Mouse (Mus musculus) embryonic facial prominence, embryonic 13.5 days (tissue): ENCODE data around the gene Atp6v1e2. TPM values are rescaled to one million over a fixed set of nuclear protein-coding genes. Genes with fewer than 3 reads are reported as not detected.
A peak's percentile ranks its signal among the peaks of the same experiment; 100 is the strongest.

ENCODE experiments used
- ATAC-seq: fragments of 200-750 bp; cut with Nextera tagmentation; 2 replicates; pipeline ENCODE4 v1.8.0; 2017; ENCODE audit warnings: low read depth; ENCODE audit not compliant: insufficient number of reproducible peaks, insufficient read depth, low FRiP score, low TSS enrichment
- H3K27ac ChIP-seq: fragments of 300-500 bp; sonication (generic); 2 replicates; pipeline ENCODE4 v1.5.1; 2015; ENCODE audit warnings: moderate library complexity, mild to moderate bottlenecking, inconsistent platforms
- H3K27me3 ChIP-seq: fragments of 300-500 bp; sonication (generic); 2 replicates; pipeline ENCODE4 v1.6.1; 2015; ENCODE audit warnings: mild to moderate bottlenecking, inconsistent platforms
- H3K36me3 ChIP-seq: fragments of 300-500 bp; sonication (generic); 2 replicates; pipeline ENCODE4 v1.6.1; 2015; ENCODE audit warnings: mild to moderate bottlenecking, inconsistent platforms
- H3K4me1 ChIP-seq: fragments of 300-500 bp; sonication (generic); 2 replicates; pipeline ENCODE4 v1.6.1; 2015; ENCODE audit warnings: inconsistent platforms
- H3K4me2 ChIP-seq: fragments of 300-500 bp; sonication (generic); 2 replicates; pipeline ENCODE4 v1.6.1; 2015; ENCODE audit warnings: moderate library complexity, mild to moderate bottlenecking, inconsistent platforms
- H3K4me3 ChIP-seq: fragments of 300-500 bp; sonication (generic); 2 replicates; pipeline ENCODE4 v1.5.1; 2015; ENCODE audit warnings: mild to moderate bottlenecking, inconsistent platforms
- H3K9ac ChIP-seq: fragments of 300-500 bp; sonication (generic); 2 replicates; pipeline ENCODE4 v1.6.1; 2015; ENCODE audit warnings: mild to moderate bottlenecking, inconsistent platforms
- H3K9me3 ChIP-seq: fragments of 300-500 bp; sonication (generic); 2 replicates; pipeline ENCODE4 v1.6.1; 2016; ENCODE audit warnings: inconsistent platforms
- WGBS: fragments of 180-500 bp; shearing (Covaris S2); methylation state at CpG from one replicate; pipeline ENCODE4 v1.1.7; 2015; ENCODE audit warnings: mixed read lengths; 5-methylcytosine and 5-hydroxymethylcytosine counted together
- polyA plus RNA-seq: library from polyadenylated mRNA; unstranded; fragments of >200 nt; fragmentation: Nextera tagmentation; extraction: Ambion mirVana; gene quantifications from 2 replicates; pipeline ENCODE4 v1.2.1, GENCODE M21; 2015

Gene Atp6v1e2
- polyA plus RNA-seq, 1 experiment from 2014 or later: not detected

- Histone ChIP-seq H3K9ac (peak overlapping the region; percentile 89), H3K4me2 (peak overlapping the region; percentile 80), H3K9me3 (no peaks in the 10 kb centered on the region), H3K27me3 (no peaks in the 10 kb centered on the region), H3K4me3 (peak overlapping the region; percentile 86), H3K36me3 (0 out of 2 replicates have a peak, but pooled peaks cover 4% of the 10 kb centered on the region), H3K27ac (peak overlapping the region; percentile 93), H3K4me1 (peaks cover 60% of the 10 kb centered on the region)
- no peak for ATAC-seq
- 0% methylated on average over 6 of the region's 6 CpGs for WGBS
Measured at GRCm38 (mm10) chr17:86964041-86964440, 16.3 kb upstream of the Atp6v1e2 start.

GRCm38 (mm10) chr17:86963586-86963902 lies 15.8 kb upstream of the Atp6v1e2 start:
- Histone ChIP-seq H3K27me3 (no peaks in the 10 kb centered on the region), H3K4me3 (peak overlapping the region; percentile 86), H3K9ac (peak overlapping the region; percentile 89), H3K9me3 (no peaks in the 10 kb centered on the region), H3K4me2 (peak overlapping the region; percentile 80), H3K27ac (peak overlapping the region; percentile 93), H3K4me1 (peaks cover 58% of the 10 kb centered on the region), H3K36me3 (0 out of 2 replicates have a peak, but pooled peaks cover 2% of the 10 kb centered on the region)
- no peak; the same call in none of the 2 replicates for ATAC-seq
- 0% methylated on average over 24 of the region's 26 CpGs for WGBS

GRCm38 (mm10) chr17:86962894-86963585 lies 15.3 kb upstream of the Atp6v1e2 start, which contains the start of gene Rhoq:
TSS of gene Rhoq (plus strand) at chr17:86963082.
- Histone ChIP-seq H3K27me3 (no peaks in the 10 kb centered on the region), H3K9me3 (no peaks in the 10 kb centered on the region), H3K4me1 (peaks cover 53% of the 10 kb centered on the region), H3K27ac (peak within 1 kb of the TSS; percentile 93), H3K4me3 (peak within 1 kb of the TSS; percentile 86), H3K9ac (peak within 1 kb of the TSS; percentile 89), H3K36me3 (no peaks in the 10 kb centered on the region), H3K4me2 (peak within 1 kb of the TSS; percentile 80)
- peak; percentile 88 for ATAC-seq
- under 1% methylated on average over 64 of the region's 86 CpGs for WGBS

GRCm38 (mm10) chr17:86962297-86962893 lies 14.7 kb upstream of the Atp6v1e2 start:
- peak overlapping the region; percentile 86 for H3K4me3 ChIP-seq

DNA sequence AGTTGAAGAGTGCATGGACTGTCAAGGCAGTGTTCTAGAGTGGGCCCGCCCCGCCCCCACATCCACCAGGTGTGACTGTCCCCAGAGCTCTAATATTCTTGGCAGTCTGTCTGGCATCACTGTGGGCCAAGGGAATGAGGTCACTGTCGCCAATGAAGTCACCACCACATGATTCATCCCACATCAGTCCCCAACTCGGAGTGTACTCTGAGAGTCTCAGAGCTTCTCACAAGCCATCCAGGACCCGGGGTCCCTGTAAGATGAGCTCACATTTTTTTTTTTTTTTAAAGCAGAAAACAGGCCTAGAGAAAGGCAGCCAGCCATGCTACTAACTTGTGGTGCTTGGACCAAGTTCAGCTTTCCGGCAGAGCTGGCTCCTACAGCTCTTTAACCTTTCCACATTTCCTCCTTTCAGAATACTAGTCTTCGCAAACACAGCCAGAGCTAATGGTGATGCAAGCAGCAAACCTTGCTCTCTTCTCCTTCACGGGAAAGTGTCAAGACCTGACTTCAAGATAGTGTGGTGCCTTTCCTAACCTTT lies 13.7 kb upstream of the Atp6v1e2 start:
- Histone ChIP-seq H3K36me3 (no peaks in the 10 kb centered on the region), H3K9me3 (no peaks in the 10 kb centered on the region), H3K4me3 (no peak overlapping the region), H3K27me3 (no peaks in the 10 kb centered on the region), H3K9ac (no peak overlapping the region), H3K4me1 (peaks cover 40% of the 10 kb centered on the region), H3K27ac (peak overlapping the region; percentile 93), H3K4me2 (peak overlapping the region; percentile 80)
- no peak for ATAC-seq
- WGBS: 50% methylated on average over 8 of the region's 8 CpGs

More at GRCm38 (mm10) chr17:86962297-86962893, 14.7 kb upstream of the Atp6v1e2 start:
- Histone ChIP-seq H3K9ac (peak overlapping the region; percentile 89), H3K27me3 (no peaks in the 10 kb centered on the region), H3K36me3 (no peaks in the 10 kb centered on the region), H3K4me1 (peaks cover 47% of the 10 kb centered on the region), H3K27ac (peak overlapping the region; percentile 93), H3K9me3 (no peaks in the 10 kb centered on the region), H3K4me2 (peak overlapping the region; percentile 80)
- peak; percentile 29; the same call in 1 of the 2 replicates for ATAC-seq
- under 1% methylated on average over 24 of the region's 24 CpGs for WGBS

GRCm38 (mm10) chr17:86957968-86958367 lies 10.3 kb upstream of the Atp6v1e2 start:
- Histone ChIP-seq H3K9ac (no peak overlapping the region), H3K4me3 (no peak overlapping the region), H3K4me2 (no peak overlapping the region), H3K27ac (no peak overlapping the region), H3K36me3 (no peaks in the 10 kb centered on the region), H3K9me3 (no peaks in the 10 kb centered on the region), H3K4me1 (peaks cover 23% of the 10 kb centered on the region), H3K27me3 (no peaks in the 10 kb centered on the region)
- no peak for ATAC-seq
- 79% methylated on average over 14 of the region's 14 CpGs for WGBS

GRCm38 (mm10) chr17:86957239-86957638 lies 9.5 kb upstream of the Atp6v1e2 start:
- H3K36me3 ChIP-seq: no peaks in the 10 kb centered on the region
- H3K9me3 ChIP-seq: no peaks in the 10 kb centered on the region
- no peak overlapping the region for H3K27ac ChIP-seq
- no peak overlapping the region for H3K9ac ChIP-seq
- no peak overlapping the region for H3K4me2 ChIP-seq
- no peak for ATAC-seq
- H3K27me3 ChIP-seq: no peaks in the 10 kb centered on the region
- WGBS: 89% methylated on average over 5 of the region's 5 CpGs
- H3K4me1 ChIP-seq: peaks cover 22% of the 10 kb centered on the region
- H3K4me3 ChIP-seq: no peak overlapping the region

GRCm38 (mm10) chr17:86948801-86949200 lies 1.1 kb upstream of the Atp6v1e2 start:
- WGBS: 57% methylated on average over 6 of the region's 6 CpGs
- Histone ChIP-seq H3K4me3 (no peak overlapping the region), H3K27ac (no peak overlapping the region), H3K4me1 (0 out of 2 replicates have a peak, but pooled peaks cover 3% of the 10 kb centered on the region), H3K27me3 (no peaks in the 10 kb centered on the region), H3K9ac (peak overlapping the region; percentile 32; the same call in 1 of the 2 replicates), H3K36me3 (no peaks in the 10 kb centered on the region), H3K4me2 (no peak overlapping the region), H3K9me3 (no peaks in the 10 kb centered on the region)
- ATAC-seq: no peak

GRCm38 (mm10) chr17:86946078-86946477 lies 1.6 kb downstream of the Atp6v1e2 start:
- ATAC-seq: no peak
- no peak overlapping the region for H3K9ac ChIP-seq
- H3K27ac ChIP-seq: no peak overlapping the region
- 50% methylated on average over 4 of the region's 4 CpGs for WGBS
- no peaks in the 10 kb centered on the region for H3K9me3 ChIP-seq
- H3K4me2 ChIP-seq: no peak overlapping the region
- H3K4me1 ChIP-seq: 0 out of 2 replicates have a peak, but pooled peaks cover 3% of the 10 kb centered on the region
- no peak overlapping the region for H3K4me3 ChIP-seq
- 0 out of 2 replicates have a peak, but pooled peaks cover 3% of the 10 kb centered on the region for H3K27me3 ChIP-seq
- H3K36me3 ChIP-seq: no peaks in the 10 kb centered on the region

- Histone ChIP-seq H3K4me1 (0 out of 2 replicates have a peak, but pooled peaks cover 3% of the 10 kb centered on the region), H3K4me3 (no peak overlapping the region), H3K27ac (no peak overlapping the region), H3K36me3 (no peaks in the 10 kb centered on the region), H3K9ac (no peak overlapping the region), H3K4me2 (no peak overlapping the region), H3K9me3 (no peaks in the 10 kb centered on the region), H3K27me3 (0 out of 2 replicates have a peak, but pooled peaks cover 3% of the 10 kb centered on the region)
- 82% methylated on average over 6 of the region's 6 CpGs for WGBS
- no peak for ATAC-seq
Measured at GRCm38 (mm10) chr17:86943158-86943557, 4.5 kb downstream of the Atp6v1e2 start.

- Histone ChIP-seq H3K9me3 (no peaks in the 10 kb centered on the region), H3K27ac (no peak overlapping the region), H3K9ac (no peak overlapping the region), H3K36me3 (no peaks in the 10 kb centered on the region), H3K4me3 (no peak overlapping the region), H3K4me2 (no peak overlapping the region), H3K4me1 (peaks cover 10% of the 10 kb centered on the region), H3K27me3 (0 out of 2 replicates have a peak, but pooled peaks cover 3% of the 10 kb centered on the region)
- 70% methylated on average over 6 of the region's 6 CpGs for WGBS
- no peak for ATAC-seq
Measured at GRCm38 (mm10) chr17:86942112-86942511, 5.6 kb downstream of the Atp6v1e2 start.
